Mouse (Mus musculus): ENCODE measurements around the gene 2900026A02Rik. TPM values are rescaled to one million over a fixed set of nuclear protein-coding genes. Genes with fewer than 3 reads are reported as not detected.
"Not testable (repeated sequence)": the region's sequence is repeated elsewhere in the genome, so short reads cannot be mapped to it uniquely, and the experiment has no call there.

The 2900026A02Rik gene
- total RNA-seq, 2 experiments from 2014 or later: 8.8 to 12.1 TPM

GRCm38 (mm10) chr5:113132635-113133041 lies 88.4 kb downstream of the 2900026A02Rik start:
- no peak for DNase-seq (ENCODE audit: low spot score in 2 of 2)

DNA sequence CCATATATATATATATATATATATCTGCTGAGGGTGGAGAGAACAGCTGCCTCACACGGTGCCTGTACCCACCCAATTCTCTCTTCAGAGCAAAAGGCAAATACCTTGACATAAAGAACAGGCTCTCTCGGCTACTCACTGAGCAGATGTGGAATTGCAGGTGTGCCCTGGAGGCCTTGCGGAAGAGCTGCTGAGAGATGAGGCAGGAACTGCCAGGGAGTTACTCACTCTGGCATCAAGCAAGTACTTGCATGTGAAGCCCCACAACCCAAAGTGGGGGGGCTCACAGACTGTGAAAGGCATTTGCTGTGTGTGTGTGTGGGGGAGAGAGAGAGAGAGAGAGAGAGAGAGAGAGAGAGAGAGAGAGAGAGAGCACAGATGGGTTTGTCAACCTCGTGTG lies 92.6 kb downstream of the 2900026A02Rik start:
- DNase-seq (ENCODE audit: low spot score in 2 of 2): no peak

- DNase-seq (ENCODE audit: low spot score in 2 of 2): no peak
These were observed 94.6 kb downstream of the 2900026A02Rik start for GRCm38 (mm10) chr5:113126476-113126875.

DNA sequence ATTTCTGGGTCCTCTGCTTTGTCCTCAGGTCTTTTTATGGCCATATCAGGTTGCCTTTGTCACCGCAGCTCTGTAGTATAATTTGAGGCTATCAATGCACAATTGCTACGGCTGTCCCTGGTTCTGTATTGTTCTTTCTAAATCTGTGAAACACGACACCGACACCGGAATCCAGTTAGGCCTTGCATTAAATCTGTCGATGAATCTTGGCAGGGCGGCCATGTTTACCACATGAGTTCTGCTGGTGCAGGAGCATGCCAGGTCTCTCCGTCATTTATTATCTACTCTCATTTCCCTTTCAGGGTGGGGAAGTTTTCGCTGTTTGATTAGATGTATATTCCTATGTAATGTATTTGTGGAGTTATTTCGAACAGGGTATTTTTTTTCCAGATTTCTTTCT lies 97.3 kb downstream of the 2900026A02Rik start:
- no peak for DNase-seq (ENCODE audit: low spot score in 2 of 2)

GRCm38 (mm10) chr5:113122326-113123054 lies 98.5 kb downstream of the 2900026A02Rik start:
- DNase-seq (ENCODE audit: low spot score in 2 of 2): no peak

GRCm38 (mm10) chr5:113121591-113121875 lies 99.5 kb downstream of the 2900026A02Rik start:
- DNase-seq (ENCODE audit: low spot score in 2 of 2): no peak

GRCm38 (mm10) chr5:113120741-113121590 lies 100.1 kb downstream of the 2900026A02Rik start:
- no peak for DNase-seq (ENCODE audit: low spot score in 2 of 2)

GRCm38 (mm10) chr5:113119861-113120465 lies 101.1 kb downstream of the 2900026A02Rik start:
- DNase-seq (ENCODE audit: low spot score in 2 of 2): no peak

- DNase-seq (ENCODE audit: low spot score in 2 of 2): no peak
These were observed 101.7 kb downstream of the 2900026A02Rik start for GRCm38 (mm10) chr5:113119291-113119690.

- no peak for DNase-seq (ENCODE audit: low spot score in 2 of 2)
These were observed 102.3 kb downstream of the 2900026A02Rik start for GRCm38 (mm10) chr5:113118695-113119094.

GRCm38 (mm10) chr5:113117361-113117760 lies 103.7 kb downstream of the 2900026A02Rik start:
- DNase-seq (ENCODE audit: low spot score in 2 of 2): no peak

DNA sequence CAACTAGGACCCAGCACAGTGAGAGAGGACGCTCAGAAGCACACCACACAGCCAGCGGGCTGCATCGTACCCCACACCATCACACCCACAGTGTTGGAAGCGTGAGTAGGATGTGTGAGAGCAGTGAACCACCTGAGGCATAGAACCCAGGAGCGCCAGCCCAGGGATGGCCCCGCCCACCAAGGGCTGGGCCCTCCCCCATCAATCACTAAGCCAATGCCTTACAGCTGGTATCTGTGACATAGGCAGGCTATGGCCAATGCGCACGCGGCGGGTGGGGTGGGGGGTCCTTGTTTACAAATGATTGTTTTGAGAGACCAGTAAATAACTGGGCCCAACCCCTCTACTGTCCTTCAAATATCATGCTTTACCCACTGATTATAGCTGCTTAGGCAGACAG lies 105.1 kb downstream of the 2900026A02Rik start:
- no peak for DNase-seq (ENCODE audit: low spot score in 2 of 2)

DNA sequence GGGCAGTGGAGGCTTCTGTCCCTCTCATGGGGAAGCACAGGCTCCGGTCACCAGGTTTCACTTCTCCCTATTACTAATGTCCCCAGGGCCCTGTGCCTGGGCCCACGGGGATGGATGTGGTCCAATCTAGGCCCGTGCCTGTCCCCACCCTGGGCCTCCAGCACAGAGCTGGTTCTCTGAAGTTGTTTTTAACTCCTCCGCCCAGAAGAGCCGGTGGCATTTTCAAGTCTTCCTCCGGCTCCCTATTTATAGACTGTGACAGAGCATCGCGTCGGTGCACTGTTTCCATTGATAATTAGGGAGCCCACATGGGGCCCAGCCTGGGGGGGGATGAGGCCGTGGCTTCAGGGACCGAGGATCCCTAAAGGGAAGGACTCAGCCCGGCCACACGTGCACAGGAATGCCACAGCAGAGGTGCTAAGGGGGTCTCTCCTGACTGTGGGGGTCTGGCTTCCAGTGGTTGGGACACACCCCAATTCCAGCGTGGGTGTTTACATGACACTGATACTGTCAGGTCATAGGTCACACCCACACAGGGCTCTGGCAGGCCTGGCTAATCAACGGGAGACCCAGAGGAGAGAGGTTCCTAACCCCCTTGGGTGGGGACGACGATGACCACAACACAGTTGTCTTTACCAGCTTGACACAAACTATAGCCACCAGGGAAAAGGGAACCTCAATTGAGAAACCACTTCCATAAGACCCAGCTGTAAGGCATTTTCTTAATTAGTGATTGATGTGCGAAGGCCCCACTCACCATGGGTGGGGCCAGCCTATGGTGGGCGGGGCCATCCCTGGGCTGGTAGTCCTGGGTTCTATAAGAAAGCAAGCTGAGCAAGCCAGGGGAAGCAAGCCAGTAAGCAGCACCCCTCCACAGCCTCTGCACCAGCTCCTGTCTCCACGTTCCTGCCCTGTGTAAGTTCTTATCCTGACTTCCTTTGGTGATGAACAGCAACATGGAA lies 106.5 kb downstream of the 2900026A02Rik start:
- DNase-seq (ENCODE audit: low spot score in 2 of 2): no peak

DNA sequence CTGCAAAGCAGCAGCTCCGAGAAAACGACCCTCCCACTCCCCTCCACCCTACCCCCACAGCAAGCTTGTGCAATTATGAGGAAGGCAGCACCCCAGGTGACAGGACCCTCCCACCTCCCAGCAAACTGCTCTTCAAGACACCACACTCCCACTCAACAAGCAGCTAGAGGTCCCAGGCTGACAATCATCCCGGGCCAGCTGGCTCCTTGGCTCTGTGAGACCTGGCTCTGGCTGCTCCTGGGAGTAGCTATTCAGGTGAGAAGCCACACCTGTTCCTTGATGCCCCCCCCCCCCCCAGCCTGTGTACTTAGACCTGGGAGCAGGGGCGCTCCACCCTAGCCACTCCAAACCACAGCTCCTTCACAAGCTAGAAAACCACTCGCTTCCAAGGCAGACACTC lies 107.9 kb downstream of the 2900026A02Rik start:
- DNase-seq (ENCODE audit: low spot score in 2 of 2): no peak

DNA sequence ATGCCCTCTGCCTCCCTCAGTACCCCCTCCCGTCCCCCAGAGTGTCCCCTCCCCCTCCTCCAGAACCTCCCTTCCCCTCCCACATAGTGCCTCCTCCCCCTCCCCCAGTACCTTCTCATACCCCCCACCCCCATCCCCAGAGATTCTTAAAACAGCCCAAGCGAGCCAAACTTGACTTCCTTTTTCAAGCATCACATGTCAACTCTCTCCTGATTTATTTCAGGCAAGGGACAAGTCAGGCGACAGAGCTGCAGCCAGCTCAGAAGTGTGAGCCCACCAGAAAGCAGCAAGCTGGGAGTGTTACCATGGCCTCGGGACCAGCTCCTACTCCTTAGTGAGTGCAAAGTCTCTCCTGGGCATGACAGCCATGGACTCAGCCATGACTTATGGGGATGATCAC lies 109.7 kb downstream of the 2900026A02Rik start:
- DNase-seq (ENCODE audit: low spot score in 2 of 2): no peak

DNA sequence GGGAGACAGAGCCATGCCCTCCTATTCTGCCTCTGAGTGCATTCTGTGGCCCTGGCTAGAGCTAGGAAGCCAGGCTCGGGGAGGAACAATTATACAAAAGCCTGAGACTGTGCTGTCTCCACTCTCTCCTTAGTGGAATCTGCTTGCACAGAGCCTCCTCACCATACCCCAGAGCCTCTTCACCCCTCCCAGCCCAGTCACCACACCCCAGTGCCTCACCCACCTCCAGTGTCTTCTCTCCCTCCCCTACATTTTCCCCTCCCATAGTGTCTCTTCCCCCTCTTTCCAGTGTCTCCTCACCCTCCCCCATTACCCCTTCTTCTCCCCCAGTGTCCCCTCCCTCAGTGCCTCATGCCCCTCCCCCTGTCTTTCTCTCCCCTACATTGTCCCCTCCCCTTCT lies 110.1 kb downstream of the 2900026A02Rik start:
- no peak for DNase-seq (ENCODE audit: low spot score in 2 of 2)

DNA sequence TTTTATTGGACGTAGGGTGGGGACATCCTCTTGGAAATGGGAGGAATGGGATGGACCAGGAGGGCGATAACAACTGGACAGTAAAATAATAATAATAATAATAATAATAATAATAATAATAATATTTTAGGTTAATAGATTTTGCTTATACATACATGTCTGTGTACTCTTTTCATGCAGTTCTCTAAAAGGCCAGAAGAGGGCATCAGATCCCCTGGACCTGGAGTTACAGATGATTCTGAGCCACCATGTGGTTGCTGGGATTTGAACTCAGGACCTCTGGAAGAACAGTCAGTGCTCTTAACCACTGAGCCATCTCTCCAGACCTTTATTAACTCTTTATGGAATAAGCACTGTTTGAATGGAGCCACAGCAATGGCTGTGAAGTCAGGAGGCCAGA lies 111.4 kb downstream of the 2900026A02Rik start:
- DNase-seq (ENCODE audit: low spot score in 2 of 2): not testable (repeated sequence)

GRCm38 (mm10) chr5:113108165-113108764 lies 112.8 kb downstream of the 2900026A02Rik start:
- no peak for DNase-seq (ENCODE audit: low spot score in 2 of 2)

- DNase-seq (ENCODE audit: low spot score in 2 of 2): no peak
These were observed 113.3 kb downstream of the 2900026A02Rik start for GRCm38 (mm10) chr5:113107709-113108108.

DNA sequence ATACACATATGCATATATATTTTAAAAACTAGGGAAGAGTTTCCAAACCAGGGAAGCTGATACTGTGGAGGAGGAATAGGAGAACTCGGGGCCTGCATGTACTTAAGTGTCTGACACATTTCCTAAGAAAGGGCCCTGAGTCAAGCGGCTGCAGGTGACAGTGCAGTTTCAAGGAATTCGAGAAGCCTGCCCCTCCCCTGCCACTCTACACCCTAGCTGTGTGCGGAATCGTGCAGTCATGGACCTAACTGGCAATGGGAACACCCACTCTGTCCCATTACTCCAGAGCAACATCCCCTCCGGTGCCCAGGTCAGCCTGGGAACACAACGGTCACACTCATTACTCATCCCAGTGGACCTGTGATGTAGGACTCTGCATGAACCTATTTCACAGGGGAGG lies 114.4 kb downstream of the 2900026A02Rik start:
- DNase-seq (ENCODE audit: low spot score in 2 of 2): no peak
